Mouse (Mus musculus): ENCODE results near the gene Gm973.
A peak's percentile ranks its signal among the peaks of the same experiment; 100 is the strongest.

Gene Gm973

GRCm38 (mm10) chr1:59584656-59585410 lies 68.8 kb downstream of the Gm973 start:
- DNase-seq (ENCODE audit: low spot score in 2 of 2), result peak; percentile 69 to 73

DNA sequence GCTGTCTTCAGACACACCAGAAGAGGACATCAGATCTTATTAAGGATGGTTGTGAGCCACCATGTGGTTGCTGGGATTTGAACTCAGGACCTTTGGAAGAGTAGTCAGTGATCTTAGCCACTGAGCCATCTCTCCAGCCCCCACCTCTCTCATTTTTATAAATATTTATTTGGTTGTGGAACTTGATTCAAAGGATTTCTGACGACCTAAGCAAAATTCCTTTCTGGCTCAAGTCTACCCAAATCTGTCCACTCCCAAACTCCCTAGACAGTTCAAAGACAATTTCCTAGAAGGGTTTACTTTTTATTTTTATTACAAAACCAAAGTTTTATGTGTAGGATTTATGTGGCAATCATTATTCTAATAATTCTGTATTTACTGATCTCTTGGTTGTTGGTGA lies 73.2 kb downstream of the Gm973 start:
- DNase-seq (ENCODE audit: low spot score in 2 of 2), result no peak

- DNase-seq (ENCODE audit: low spot score in 2 of 2), result peak in 1 of 2 experiments; percentile 26
These were observed 76.3 kb downstream of the Gm973 start for GRCm38 (mm10) chr1:59592359-59592758.

DNA sequence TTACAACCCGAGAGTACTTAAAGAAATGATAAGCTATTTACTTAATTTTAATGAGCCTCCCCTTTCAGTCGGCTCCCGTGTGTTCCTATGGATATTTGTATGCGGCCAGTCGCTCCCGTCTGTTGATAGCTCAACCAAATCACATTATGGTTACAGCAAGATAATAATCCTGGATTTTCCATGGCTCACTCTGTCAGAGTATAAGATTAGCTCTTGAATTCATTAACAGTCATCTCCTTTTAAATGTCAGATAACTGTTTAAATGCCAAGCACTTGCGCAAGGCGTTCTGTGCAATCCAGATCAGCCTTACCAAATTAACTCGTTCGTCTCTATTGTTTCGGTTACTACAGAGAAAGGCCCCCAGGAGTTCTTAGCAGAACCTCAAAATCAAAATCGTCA lies 76.8 kb downstream of the Gm973 start:
- DNase-seq (ENCODE audit: low spot score in 2 of 2), result peak in 1 of 2 experiments; percentile 35

- no peak for DNase-seq (ENCODE audit: low spot score in 2 of 2)
These were observed 77.6 kb downstream of the Gm973 start for GRCm38 (mm10) chr1:59593622-59594035.

DNA sequence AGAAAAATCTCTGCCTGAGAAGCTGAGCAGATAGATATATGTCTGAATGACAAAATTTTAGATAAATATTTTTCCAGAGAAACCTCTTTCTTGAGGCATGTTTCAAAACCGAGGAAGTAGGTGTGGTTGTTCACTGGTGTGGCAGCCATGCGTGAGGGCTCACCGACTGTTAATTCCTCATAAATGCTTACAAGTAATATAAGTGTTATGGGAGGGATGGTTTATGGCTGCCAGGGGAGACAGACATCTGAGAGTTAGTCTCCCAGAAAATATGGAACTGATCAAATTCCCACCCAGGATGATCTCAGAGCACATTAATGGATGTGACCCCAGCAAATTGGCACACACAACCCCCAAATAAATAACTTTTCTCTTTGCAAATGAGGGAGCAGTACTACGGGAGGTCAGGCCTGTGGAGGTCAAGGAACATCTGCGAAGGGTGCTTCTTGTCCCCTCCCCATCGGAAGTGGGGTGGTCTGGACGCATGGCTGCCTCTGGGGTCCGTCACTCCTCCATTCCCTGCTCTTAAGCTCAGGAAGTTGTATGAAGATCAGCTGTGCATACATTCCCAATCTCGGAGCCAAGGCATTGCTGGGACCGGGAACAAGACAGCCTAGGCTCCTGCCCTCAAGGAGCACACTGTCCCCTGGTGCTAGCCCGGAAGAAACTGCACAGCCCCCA lies 78.7 kb downstream of the Gm973 start:
- no peak for DNase-seq (ENCODE audit: low spot score in 2 of 2)

DNA sequence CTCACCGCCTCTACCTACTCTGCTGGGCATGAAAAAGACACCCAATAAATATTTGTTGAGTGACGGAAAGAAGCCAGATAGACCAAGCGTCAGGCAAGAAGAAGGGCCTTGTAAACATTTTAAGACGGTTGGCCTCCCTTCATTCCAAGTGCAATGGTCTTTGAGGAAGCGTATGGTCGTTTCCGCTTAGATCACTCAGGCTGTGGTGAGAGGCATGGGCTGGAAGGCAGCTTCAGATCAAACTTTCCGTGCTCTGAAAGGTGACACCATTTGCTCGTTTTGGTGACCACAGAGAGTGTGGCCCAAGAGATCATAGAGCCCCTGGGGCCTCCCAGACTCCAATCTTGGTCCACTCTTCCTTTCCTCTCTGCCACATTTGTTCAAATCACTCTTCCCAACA lies 79.5 kb downstream of the Gm973 start:
- no peak for DNase-seq (ENCODE audit: low spot score in 2 of 2)

- DNase-seq (ENCODE audit: low spot score in 2 of 2), result no peak
These were observed 86.7 kb downstream of the Gm973 start for GRCm38 (mm10) chr1:59602531-59603416.

GRCm38 (mm10) chr1:59603417-59603712 lies 87.3 kb downstream of the Gm973 start:
- no peak for DNase-seq (ENCODE audit: low spot score in 2 of 2)

DNA sequence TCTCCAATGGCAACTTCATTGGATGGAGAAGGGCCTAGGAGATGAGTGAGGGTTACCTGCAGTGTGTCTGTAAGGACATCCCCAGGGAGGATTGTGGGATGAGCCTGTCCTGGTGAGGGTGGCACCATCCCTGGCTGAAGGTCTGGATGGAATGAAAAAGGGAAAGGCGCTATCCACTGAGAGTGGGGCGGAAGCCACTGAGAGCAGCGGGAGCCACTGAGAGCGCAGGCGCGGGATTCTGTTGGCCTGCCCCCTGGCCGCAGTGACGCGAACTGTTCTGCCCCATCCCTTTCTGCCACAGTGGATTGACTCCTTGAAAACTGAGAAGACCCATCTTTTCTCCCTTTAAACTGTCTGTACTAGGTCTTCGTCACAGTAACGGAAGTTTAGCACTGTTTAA lies 87.8 kb downstream of the Gm973 start:
- DNase-seq (ENCODE audit: low spot score in 2 of 2), result no peak

- no peak for DNase-seq (ENCODE audit: low spot score in 2 of 2)
These were observed 90.4 kb downstream of the Gm973 start for GRCm38 (mm10) chr1:59606479-59606878.

DNA sequence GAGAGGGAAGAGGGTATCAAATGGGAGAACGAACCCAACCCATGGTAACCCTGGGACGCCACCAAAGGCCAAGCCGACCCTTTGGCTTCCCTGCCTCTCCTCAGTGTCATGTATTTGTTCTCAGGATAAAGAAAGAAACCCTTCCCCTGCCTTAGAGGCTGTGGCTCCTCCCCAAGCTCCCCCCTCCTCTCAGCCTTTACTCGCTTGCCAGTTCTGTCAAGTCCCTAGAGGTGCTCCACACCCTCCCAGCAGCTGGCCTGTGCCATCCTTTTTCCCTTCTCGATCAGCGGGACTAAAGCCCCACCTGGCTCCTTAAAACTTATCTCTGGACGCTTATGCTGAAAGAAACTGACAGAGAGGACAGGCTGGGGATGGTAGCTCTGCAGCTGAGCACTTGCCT lies 91.0 kb downstream of the Gm973 start:
- DNase-seq (ENCODE audit: low spot score in 2 of 2), result no peak

DNA sequence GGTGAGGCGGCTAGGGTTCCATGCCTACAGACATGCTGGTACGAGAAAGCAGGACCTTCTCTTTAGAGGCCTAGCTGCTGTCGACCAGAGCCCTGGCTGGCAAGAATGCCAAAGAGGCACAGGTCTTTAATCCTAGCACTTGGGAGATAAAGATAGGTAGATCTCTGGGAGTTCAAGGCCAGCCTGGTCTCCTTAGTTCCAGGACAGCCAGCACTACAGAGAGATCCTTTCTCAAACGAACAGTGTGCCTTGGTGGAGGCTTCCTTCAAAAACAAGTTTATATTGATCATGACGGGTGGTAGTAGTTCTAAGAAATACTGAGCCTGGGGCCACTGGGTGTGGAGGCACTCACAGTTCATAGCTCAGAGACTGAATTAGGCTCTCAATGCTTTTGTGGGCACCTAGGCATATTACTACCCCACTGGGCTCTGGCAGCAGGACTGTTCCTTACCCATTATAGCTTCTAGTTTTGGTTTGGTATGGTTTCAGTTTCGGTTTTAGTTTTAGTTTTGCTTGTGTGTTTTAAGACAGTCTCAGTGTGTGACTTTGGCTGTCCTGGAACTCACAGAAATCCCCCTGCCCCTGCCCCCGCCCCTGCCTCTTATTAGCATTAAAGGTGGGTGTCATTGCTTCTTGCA lies 92.2 kb downstream of the Gm973 start:
- no peak for DNase-seq (ENCODE audit: low spot score in 2 of 2)

GRCm38 (mm10) chr1:59608920-59609319 lies 92.9 kb downstream of the Gm973 start:
- no peak for DNase-seq (ENCODE audit: low spot score in 2 of 2)

DNA sequence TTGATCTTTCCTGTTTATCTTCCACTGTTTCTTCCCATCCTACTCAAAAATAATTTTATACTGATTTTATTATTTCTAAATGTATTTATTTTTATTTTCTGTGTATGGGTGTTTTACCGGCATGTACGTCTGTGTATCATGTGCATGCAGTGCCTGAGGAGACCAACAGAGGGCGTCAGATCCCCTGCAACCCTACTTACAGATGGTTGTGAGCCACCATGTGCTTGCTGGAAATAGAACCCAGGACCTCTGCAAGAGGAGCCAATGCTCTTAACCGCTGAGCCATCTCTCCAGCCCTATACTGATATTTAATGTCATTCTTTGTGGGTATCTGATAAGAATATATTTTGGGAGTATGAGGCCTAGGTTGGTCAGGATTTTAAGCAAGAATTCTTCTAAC lies 93.4 kb downstream of the Gm973 start:
- DNase-seq (ENCODE audit: low spot score in 2 of 2), result no peak

DNA sequence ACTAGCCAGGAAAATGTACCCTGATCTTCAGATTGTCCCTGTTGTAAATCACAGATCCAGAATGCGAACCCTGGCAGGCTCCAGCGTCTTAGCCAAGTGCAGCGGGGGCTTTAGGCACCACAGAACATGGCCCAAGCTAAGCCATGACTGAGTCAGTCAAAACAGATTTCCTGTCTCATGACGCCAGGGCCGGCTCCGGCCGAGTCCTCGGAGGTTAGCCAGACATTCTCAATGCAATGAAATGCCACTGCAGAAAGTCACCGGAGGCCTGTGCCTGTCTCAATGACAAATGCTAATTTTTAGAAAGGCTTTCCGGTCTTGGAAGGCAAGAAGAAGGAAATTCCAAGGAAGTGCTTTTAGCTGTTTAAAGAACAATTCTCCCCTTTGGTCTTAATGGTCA lies 93.8 kb downstream of the Gm973 start:
- no peak for DNase-seq (ENCODE audit: low spot score in 2 of 2)

DNA sequence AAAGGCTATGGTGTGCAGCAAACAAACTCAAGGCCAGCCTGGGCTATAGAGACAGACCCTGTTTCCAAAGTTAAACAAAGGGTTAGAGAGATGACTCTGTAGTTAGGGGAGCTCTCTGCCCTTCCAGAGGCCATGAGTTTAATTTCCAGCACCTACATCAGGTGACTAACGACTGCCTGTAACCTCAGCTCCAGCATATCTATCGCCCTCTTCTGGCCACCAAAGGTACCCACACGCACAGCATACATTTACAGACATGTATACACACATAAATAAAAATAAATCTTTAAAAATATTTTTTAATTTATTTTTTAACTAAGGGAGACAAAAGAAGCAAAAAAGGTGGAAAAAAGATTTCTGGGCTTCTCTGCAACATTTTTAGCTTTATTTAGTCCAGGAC lies 94.9 kb downstream of the Gm973 start:
- DNase-seq (ENCODE audit: low spot score in 2 of 2), result no peak

DNA sequence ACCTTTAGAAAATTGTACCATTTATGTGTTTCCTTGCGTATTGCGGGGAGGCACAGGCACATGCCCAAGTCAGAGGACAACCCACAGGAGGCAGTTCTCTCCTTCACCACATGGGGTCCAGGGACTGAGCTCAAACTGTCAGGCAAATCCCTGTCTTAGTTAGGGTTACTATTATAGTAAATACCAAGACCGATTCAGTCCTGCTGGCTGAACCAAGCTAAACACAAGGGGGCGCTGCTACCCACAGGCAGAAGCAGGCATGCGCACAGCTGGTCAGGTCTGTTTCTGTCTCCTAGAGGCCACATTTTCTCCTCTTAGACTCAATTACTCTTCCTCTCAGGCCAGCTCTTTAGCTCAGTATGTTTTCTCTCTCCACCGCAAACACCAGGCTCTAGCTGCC lies 97.7 kb downstream of the Gm973 start:
- DNase-seq (ENCODE audit: low spot score in 2 of 2), result peak in 1 of 2 experiments; percentile 31

DNA sequence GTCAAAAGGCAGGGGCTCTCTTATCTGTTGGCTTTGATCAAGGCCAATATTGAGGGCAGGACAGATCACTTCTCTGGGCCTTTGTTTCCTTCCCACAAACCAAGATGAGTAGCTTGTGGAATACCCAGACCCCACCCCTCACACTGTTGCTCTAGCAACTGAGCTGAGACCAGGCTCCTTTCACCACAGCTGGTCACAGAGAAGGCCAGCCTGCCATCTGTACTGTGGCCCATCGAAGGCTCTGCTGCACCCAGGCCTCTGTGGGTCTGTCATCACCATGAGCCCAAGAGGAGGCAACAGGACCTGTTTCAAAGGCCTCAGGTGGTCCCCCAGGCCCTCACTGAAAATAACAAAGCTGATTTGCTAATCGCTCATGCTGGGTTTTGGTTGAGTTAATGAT lies 99.0 kb downstream of the Gm973 start:
- DNase-seq (ENCODE audit: low spot score in 2 of 2), result no peak

DNA sequence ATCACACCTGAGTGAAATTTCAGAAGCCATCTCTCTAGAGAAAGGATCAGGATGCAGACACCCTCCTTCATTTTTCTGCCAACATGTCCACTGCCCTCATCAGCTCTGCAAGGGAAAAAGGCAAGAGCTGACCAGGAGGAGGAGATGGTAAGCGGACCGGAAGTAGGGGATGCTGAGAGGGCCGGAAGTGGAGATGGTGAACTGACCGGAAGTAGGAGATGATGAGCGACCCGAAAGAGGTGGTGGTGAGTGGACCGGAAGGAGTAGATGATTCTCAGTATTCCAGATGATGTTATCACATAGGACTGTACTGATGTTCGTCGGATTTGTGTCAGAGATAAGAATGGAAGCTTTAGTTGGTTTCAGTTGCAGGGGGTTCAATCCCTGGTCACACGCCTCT lies 103.1 kb downstream of the Gm973 start:
- DNase-seq (ENCODE audit: low spot score in 2 of 2), result no peak

- peak; percentile 49 to 59 for DNase-seq (ENCODE audit: low spot score in 2 of 2)
These were observed 107.4 kb downstream of the Gm973 start for GRCm38 (mm10) chr1:59623325-59624017.
